Mouse (Mus musculus) CH12.LX (cell line): ENCODE data around the gene Grk4. TPM values are rescaled to one million over a fixed set of nuclear protein-coding genes. Genes with fewer than 3 reads are reported as not detected.

Source experiments
- DNase-seq: peaks from one replicate; pipeline ENCODE4 v3.0.0-alpha.2; 2013; ENCODE audit errors: extremely low read depth
- H3K27ac ChIP-seq: 2 replicates; pipeline ENCODE4 v1.5.1; 2012; ENCODE audit warnings: low read depth, mild to moderate bottlenecking, control low read depth, moderate library complexity; ENCODE audit not compliant: insufficient read depth
- H3K27me3 ChIP-seq: replicated peaks from 2 replicates; pipeline ENCODE3; 2012; ENCODE audit warnings: inconsistent platforms
- H3K36me3 ChIP-seq, 2 experiments: replicated peaks in 1 of 2; 2 replicates each; pipeline versions ENCODE3 to v1.6.1; 2012; ENCODE audit warnings: inconsistent platforms in 1 of 2, low read length in 1 of 2, mild to moderate bottlenecking in 1 of 2, mixed read lengths in 1 of 2, moderate library complexity in 1 of 2; ENCODE audit not compliant: control insufficient read depth in 1 of 2, insufficient read depth in 1 of 2
- H3K4me1 ChIP-seq, 2 experiments: 2 replicates each; pipeline ENCODE4 v1.6.1; 2012; ENCODE audit warnings: inconsistent platforms in 1 of 2, moderate library complexity in 1 of 2; ENCODE audit not compliant: insufficient read depth in 2 of 2, control insufficient read depth in 1 of 2
- H3K4me2 ChIP-seq: 2 replicates; pipeline ENCODE4 v1.6.1; 2012; ENCODE audit warnings: low read depth, mild to moderate bottlenecking, control low read depth; ENCODE audit not compliant: poor library complexity, insufficient read depth, severe bottlenecking
- H3K4me3 ChIP-seq, 3 experiments: fragments of 150-350 bp in 1 of 3; sonication (generic) in 1 of 3; replicated peaks in 1 of 3; 2 replicates each; pipeline versions ENCODE3 to v1.5.1; 2011 to 2012; ENCODE audit warnings: low read depth in 2 of 3, low read length in 2 of 3, mild to moderate bottlenecking in 2 of 3, moderate library complexity in 2 of 3, control low read depth in 1 of 3, improper control_type of control experiment in 1 of 3, inconsistent platforms in 1 of 3, mixed read lengths in 1 of 3; ENCODE audit not compliant: poor library complexity in 1 of 3
- H3K79me2 ChIP-seq: replicated peaks from 2 replicates; pipeline ENCODE4 v1.6.1; 2012; ENCODE audit warnings: mild to moderate bottlenecking, moderate library complexity; ENCODE audit not compliant: control insufficient read depth, poor library complexity, insufficient read depth, severe bottlenecking; ENCODE audit errors: extremely low read depth
- H3K9ac ChIP-seq: 2 replicates; pipeline ENCODE4 v1.6.1; 2012; ENCODE audit warnings: low read depth, mild to moderate bottlenecking, control low read depth, moderate library complexity; ENCODE audit not compliant: insufficient read depth
- H3K9me3 ChIP-seq: replicated peaks from 2 replicates; pipeline ENCODE3; 2012; ENCODE audit warnings: low read length, inconsistent platforms, mixed read lengths
- BHLHE40 ChIP-seq: IDR thresholded peaks from 2 replicates; pipeline ENCODE4 v1.6.1; 2011; ENCODE audit warnings: mild to moderate bottlenecking, low read depth, low read length, improper control_type of control experiment
- CHD1 ChIP-seq: IDR thresholded peaks from 2 replicates; pipeline ENCODE4 v1.6.1; 2012; ENCODE audit warnings: low read depth, low read length, improper control_type of control experiment, inconsistent platforms
- ELF1 ChIP-seq: IDR thresholded peaks from 2 replicates; pipeline ENCODE4 v1.6.1; 2014; ENCODE audit warnings: low read depth, mild to moderate bottlenecking, inconsistent platforms, low read length, improper control_type of control experiment
- HCFC1 ChIP-seq: IDR thresholded peaks from 2 replicates; pipeline ENCODE4 v1.6.1; 2012; ENCODE audit warnings: low read depth, mild to moderate bottlenecking, inconsistent platforms, low read length, improper control_type of control experiment
- IRF4 ChIP-seq: IDR thresholded peaks from 2 replicates; pipeline ENCODE4 v1.6.1; 2014; ENCODE audit warnings: low read depth, mild to moderate bottlenecking, inconsistent platforms, low read length, improper control_type of control experiment
- JUN ChIP-seq: IDR thresholded peaks from 2 replicates; pipeline ENCODE4 v1.6.1; 2011; ENCODE audit warnings: low read depth, mild to moderate bottlenecking, low read length, improper control_type of control experiment, moderate library complexity; ENCODE audit not compliant: insufficient read depth
- JUND ChIP-seq: conservative IDR thresholded peaks from 2 replicates; pipeline ENCODE4 v1.6.1; 2011; ENCODE audit warnings: low read depth, low read length, improper control_type of control experiment
- MAFK ChIP-seq: IDR thresholded peaks from 2 replicates; pipeline ENCODE4 v1.6.1; 2011; ENCODE audit warnings: low read length, improper control_type of control experiment; ENCODE audit not compliant: insufficient replicate concordance
- POLR2AphosphoS2 ChIP-seq: IDR thresholded peaks from 2 replicates; pipeline ENCODE4 v1.6.1; 2011; ENCODE audit warnings: low read depth, low read length, improper control_type of control experiment
- TBP ChIP-seq: conservative IDR thresholded peaks from 2 replicates; pipeline ENCODE4 v1.6.1; 2011; ENCODE audit warnings: low read depth, low read length, improper control_type of control experiment
- TCF12 ChIP-seq: IDR thresholded peaks from 2 replicates; pipeline ENCODE4 v1.6.1; 2014; ENCODE audit warnings: low read depth, mild to moderate bottlenecking, inconsistent platforms, low read length, improper control_type of control experiment
- USF1 ChIP-seq: IDR thresholded peaks from 2 replicates; pipeline ENCODE4 v1.6.1; 2014; ENCODE audit warnings: low read depth, mild to moderate bottlenecking, inconsistent platforms, low read length, improper control_type of control experiment
- USF2 ChIP-seq: conservative IDR thresholded peaks from 2 replicates; pipeline ENCODE4 v1.6.1; 2011; ENCODE audit warnings: low read depth, low read length, improper control_type of control experiment
- ZC3H11A ChIP-seq: IDR thresholded peaks from 2 replicates; pipeline ENCODE4 v1.6.1; 2012; ENCODE audit warnings: low read depth, mild to moderate bottlenecking, inconsistent platforms, low read length, improper control_type of control experiment
- ZMIZ1 ChIP-seq: IDR thresholded peaks from 2 replicates; pipeline ENCODE4 v1.6.1; 2012; ENCODE audit warnings: low read depth, mild to moderate bottlenecking, inconsistent platforms, low read length, improper control_type of control experiment
- dilution Hi-C: fragments of 300-500 bp; cut with MboI; formaldehyde crosslinking; loops from 2 replicates; pipeline ENCODE4 v1.14.3; 2020; ENCODE audit warnings: low sequenced_read_pairs; ENCODE audit not compliant: extremely low pct_unique_long_range_greater_than_20kb, extremely low pct_ligation_motif_present
- in situ Hi-C: fragments of 300-500 bp; cut with MboI; formaldehyde crosslinking; loops from 3 replicates; pipeline ENCODE4 v1.14.3; 2019; ENCODE audit warnings: low sequenced_read_pairs, low pct_ligation_motif_present, low pct_unique_long_range_greater_than_20kb, mixed read lengths
- polyA plus RNA-seq: library from polyadenylated mRNA; unstranded; fragments of >175 nt; gene quantifications from 2 replicates; pipeline ENCODE4 v1.2.1, GENCODE M21; 2012; ENCODE audit warnings: low read depth; ENCODE audit not compliant: insufficient read length
- total RNA-seq, 2 experiments: library from RNA; depleted of rRNA; stranded (reverse); fragments of 300-350 nt in 1 of 2; fragments of >200 nt in 1 of 2; gene quantifications; 2 replicates each; pipeline ENCODE4 v1.2.3; 2012 to 2014

Grk4 gene
- total and polyA plus RNA-seq, 3 experiments = 0.56 to 0.81 (median 0.76) TPM

DNA sequence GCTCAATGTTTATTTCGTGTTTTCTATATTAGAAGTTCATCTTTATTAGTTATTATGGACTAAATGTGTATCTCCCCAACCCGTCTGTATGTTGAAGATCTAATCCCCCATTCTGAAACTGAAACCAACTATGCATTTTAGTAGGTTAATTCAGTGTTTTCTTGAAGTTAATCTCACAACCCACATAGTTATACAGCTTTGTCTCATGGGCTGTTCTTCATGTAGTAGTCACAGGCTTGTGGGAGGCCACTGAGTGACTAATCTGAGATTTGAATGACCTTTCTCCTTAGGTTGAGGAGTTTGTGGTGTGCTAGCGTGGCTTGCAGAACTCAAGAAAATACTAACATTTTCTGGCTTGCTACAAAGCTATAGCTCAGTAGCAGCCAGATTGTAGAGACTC, 124.8 kb downstream of the Grk4 start:
- Histone ChIP-seq H3K9ac (no peak overlapping the region), H3K36me3 (peaks cover 7 to 46% of the 10 kb centered on the region in 2 experiments), H3K4me1 (peaks cover 0 to 6% of the 10 kb centered on the region in 2 experiments; a peak in 1 of 4 replicates), H3K27me3 (no peaks in the 10 kb centered on the region), H3K4me3 (no peak overlapping the region), H3K9me3 (no peaks in the 10 kb centered on the region), H3K4me2 (no peak overlapping the region), H3K79me2 (no peaks in the 10 kb centered on the region), H3K27ac (no peak overlapping the region)
- TF ChIP-seq USF1 (no peak), CHD1 (no peak), JUND (no peak), IRF4 (no peak), BHLHE40 (no peak), HCFC1 (no peak)
- dilution Hi-C loops = no loop called here
- DNase-seq = no peak
- in situ Hi-C loops = no loop called here

DNA sequence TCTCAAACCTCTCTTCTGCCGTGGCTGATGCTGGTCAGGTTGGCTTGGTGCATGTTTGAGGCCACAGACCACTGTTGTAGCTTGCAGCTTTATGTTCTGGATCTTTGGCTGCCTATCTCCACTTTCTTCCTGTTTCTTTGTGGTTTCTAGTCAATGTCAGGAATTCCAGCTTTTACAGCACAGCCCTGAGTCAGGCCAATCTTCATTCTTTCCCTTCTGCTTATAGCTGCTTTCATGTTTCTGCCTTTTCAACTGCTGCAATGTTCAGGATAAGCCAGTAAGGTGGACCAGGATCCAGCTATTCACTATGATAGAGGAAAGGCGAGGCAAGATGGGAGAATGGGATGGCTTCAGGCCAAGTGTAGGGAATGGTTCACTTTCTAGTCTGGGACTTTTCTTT, 131.0 kb downstream of the Grk4 start:
- Histone ChIP-seq H3K9ac (no peak overlapping the region), H3K4me3 (no peak overlapping the region), H3K27ac (no peak overlapping the region), H3K36me3 (peaks cover 24 to 58% of the 10 kb centered on the region in 2 experiments), H3K9me3 (no peaks in the 10 kb centered on the region), H3K4me1 (no peaks in the 10 kb centered on the region), H3K79me2 (no peaks in the 10 kb centered on the region), H3K4me2 (no peak overlapping the region), H3K27me3 (no peaks in the 10 kb centered on the region)
- dilution Hi-C loops (no loop called here), in situ Hi-C loops (no loop called here)
- DNase-seq = no peak
- TF ChIP-seq ZMIZ1 (no peak), POLR2AphosphoS2 (no peak), ELF1 (no peak), JUN (no peak), IRF4 (no peak), TCF12 (no peak), USF2 (no peak), ZC3H11A (no peak), TBP (no peak), MAFK (no peak)
